Mouse (Mus musculus) kidney, postnatal 0 days (tissue): ENCODE data around the gene Cldn18. TPM values are rescaled to one million over a fixed set of nuclear protein-coding genes. Genes with fewer than 3 reads are reported as not detected.

Experiments used
- ATAC-seq: fragments of 200-750 bp; cut with Nextera tagmentation; replicated peaks from 2 replicates; pipeline ENCODE4 v1.8.0; 2017; ENCODE audit warnings: low read depth, moderate number of reproducible peaks, moderate TSS enrichment, moderate library complexity; ENCODE audit not compliant: low FRiP score
- DNase-seq: peaks from one replicate; pipeline ENCODE4 v3.0.0-alpha.2; 2016; ENCODE audit warnings: low spot score
- H3K27ac ChIP-seq: fragments of 300-500 bp; sonication (generic); 2 replicates; pipeline ENCODE4 v1.5.1; 2014; ENCODE audit warnings: mild to moderate bottlenecking
- H3K27me3 ChIP-seq: fragments of 300-500 bp; sonication (generic); 2 replicates; pipeline ENCODE4 v1.6.1; 2014; ENCODE audit warnings: low read length, mixed read lengths; ENCODE audit not compliant: insufficient read depth
- H3K36me3 ChIP-seq: fragments of 300-500 bp; sonication (generic); 2 replicates; pipeline ENCODE4 v1.6.1; 2014; ENCODE audit warnings: low read length, mixed read lengths; ENCODE audit not compliant: insufficient read depth
- H3K4me1 ChIP-seq: fragments of 300-500 bp; sonication (generic); replicated peaks from 2 replicates; pipeline ENCODE4 v1.6.1; 2014; ENCODE audit warnings: antibody characterized with exemption, low read length, mixed read lengths; ENCODE audit not compliant: insufficient read depth
- H3K4me2 ChIP-seq: fragments of 300-500 bp; sonication (generic); 2 replicates; pipeline ENCODE4 v1.6.1; 2014; ENCODE audit warnings: mild to moderate bottlenecking, low read length, moderate library complexity, mixed read lengths
- H3K4me3 ChIP-seq: fragments of 300-500 bp; sonication (generic); replicated peaks from 2 replicates; pipeline ENCODE4 v1.5.1; 2014; ENCODE audit warnings: low read depth, low read length
- H3K9ac ChIP-seq: fragments of 300-500 bp; sonication (generic); 2 replicates; pipeline ENCODE4 v1.6.1; 2014; ENCODE audit warnings: low read depth, low read length
- H3K9me3 ChIP-seq: fragments of 300-500 bp; sonication (generic); replicated peaks from 2 replicates; pipeline ENCODE4 v1.6.1; 2016; ENCODE audit warnings: low read length, inconsistent platforms, mixed read lengths
- CTCF ChIP-seq: IDR thresholded peaks from 2 replicates; pipeline ENCODE4 v1.5.1; 2016; ENCODE audit warnings: antibody characterized with exemption, low read depth, mild to moderate bottlenecking, moderate library complexity
- WGBS: fragments of 180-500 bp; shearing (Covaris S2); extraction: QIAGEN DNeasy Blood & Tissue Kit; methylation state at CpG from one replicate; pipeline ENCODE4 v1.1.7; 2014; 5-methylcytosine and 5-hydroxymethylcytosine counted together
- polyA plus RNA-seq: library from polyadenylated mRNA; unstranded; fragments of >200 nt; fragmentation: Nextera tagmentation; extraction: Ambion mirVana; gene quantifications from 2 replicates; pipeline ENCODE4 v1.2.1, GENCODE M21; 2015

Gene Cldn18
- polyA plus RNA-seq, 1 experiment from 2014 or later, result not detected

DNA sequence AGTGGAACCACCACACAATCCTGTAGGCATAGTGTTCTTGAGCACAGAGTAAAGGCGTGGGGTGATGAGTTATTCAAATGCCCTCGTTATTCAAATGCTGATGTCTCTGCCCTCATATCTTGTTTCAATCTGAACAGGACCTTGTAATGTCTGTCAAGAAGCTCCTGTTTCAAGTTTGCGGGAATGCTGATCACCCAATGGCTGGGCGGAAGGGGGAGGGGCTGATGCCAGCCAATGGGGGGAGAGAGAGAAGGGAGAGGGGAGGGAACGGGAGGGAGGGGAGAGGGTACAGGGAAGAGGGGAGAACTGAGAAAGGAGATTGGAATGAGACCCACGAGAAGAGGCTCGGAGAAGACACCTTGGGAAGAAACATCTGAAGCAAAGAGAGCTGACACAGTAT is 22.1 kb downstream of the Cldn18 start:
- Histone ChIP-seq H3K27ac (no peak overlapping the region), H3K9me3 (no peaks in the 10 kb centered on the region), H3K4me3 (no peak overlapping the region), H3K36me3 (no peaks in the 10 kb centered on the region), H3K4me2 (no peak overlapping the region), H3K27me3 (no peaks in the 10 kb centered on the region), H3K9ac (no peak overlapping the region), H3K4me1 (no peaks in the 10 kb centered on the region)
- ATAC-seq, result no peak
- no peak for TF ChIP-seq CTCF
- WGBS, result 63% methylated on average over 7 of the region's 7 CpGs
- no peak for DNase-seq

DNA sequence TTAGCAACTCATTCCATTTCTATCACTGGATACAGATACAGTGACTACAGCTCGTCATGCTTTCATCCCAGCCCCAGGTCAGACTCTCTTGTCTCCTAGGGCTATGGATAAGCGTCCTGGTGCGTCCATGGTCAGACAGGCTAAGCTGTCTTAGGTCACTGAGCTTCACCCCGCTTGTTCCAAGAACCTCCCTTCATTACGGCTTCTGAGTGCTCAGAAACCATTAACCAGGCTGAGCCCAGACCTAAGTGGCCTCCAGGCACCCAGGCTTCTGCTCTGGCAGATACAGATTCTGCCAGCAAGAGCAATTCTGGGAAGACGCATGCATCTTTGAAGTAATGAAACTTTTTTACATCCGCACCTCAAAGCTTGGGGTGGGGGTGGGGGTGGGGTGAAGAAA is 26.7 kb downstream of the Cldn18 start:
- 56% methylated on average over 7 of the region's 7 CpGs for WGBS
- H3K27me3 ChIP-seq, result no peaks in the 10 kb centered on the region
- DNase-seq (no peak), ATAC-seq (no peak)
- H3K4me2 ChIP-seq, result no peak overlapping the region
- no peaks in the 10 kb centered on the region for H3K4me1 ChIP-seq
- no peaks in the 10 kb centered on the region for H3K9me3 ChIP-seq
- no peaks in the 10 kb centered on the region for H3K36me3 ChIP-seq
- no peak overlapping the region for H3K4me3 ChIP-seq
- H3K9ac ChIP-seq, result no peak overlapping the region
- no peak for TF ChIP-seq CTCF
- no peak overlapping the region for H3K27ac ChIP-seq

DNA sequence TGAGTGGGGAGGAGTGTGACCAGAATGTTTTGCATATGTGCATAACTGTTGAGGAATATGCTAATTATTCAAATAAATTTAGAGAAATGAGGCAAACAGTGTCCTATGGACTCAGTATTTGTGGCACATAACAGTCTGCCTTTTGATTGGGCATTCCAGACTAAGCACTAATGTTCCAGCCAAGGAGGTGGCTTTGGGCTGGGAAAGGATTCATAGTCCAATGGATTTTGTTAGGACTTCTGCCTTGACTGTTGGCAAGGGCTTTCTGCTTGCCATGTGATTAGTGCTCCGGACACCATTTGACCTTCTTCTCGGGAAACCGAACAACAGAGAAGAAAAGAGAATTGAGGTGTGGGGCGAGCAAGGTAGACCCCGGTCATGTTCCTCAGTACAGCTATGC is 27.3 kb downstream of the Cldn18 start:
- Histone ChIP-seq H3K27ac (no peak overlapping the region), H3K27me3 (no peaks in the 10 kb centered on the region), H3K36me3 (no peaks in the 10 kb centered on the region), H3K9me3 (no peaks in the 10 kb centered on the region), H3K4me3 (no peak overlapping the region), H3K4me2 (no peak overlapping the region), H3K9ac (no peak overlapping the region), H3K4me1 (no peaks in the 10 kb centered on the region)
- ATAC-seq, result no peak
- no peak for DNase-seq
- 92% methylated on average over 5 of the region's 5 CpGs for WGBS
- no peak for TF ChIP-seq CTCF

DNA sequence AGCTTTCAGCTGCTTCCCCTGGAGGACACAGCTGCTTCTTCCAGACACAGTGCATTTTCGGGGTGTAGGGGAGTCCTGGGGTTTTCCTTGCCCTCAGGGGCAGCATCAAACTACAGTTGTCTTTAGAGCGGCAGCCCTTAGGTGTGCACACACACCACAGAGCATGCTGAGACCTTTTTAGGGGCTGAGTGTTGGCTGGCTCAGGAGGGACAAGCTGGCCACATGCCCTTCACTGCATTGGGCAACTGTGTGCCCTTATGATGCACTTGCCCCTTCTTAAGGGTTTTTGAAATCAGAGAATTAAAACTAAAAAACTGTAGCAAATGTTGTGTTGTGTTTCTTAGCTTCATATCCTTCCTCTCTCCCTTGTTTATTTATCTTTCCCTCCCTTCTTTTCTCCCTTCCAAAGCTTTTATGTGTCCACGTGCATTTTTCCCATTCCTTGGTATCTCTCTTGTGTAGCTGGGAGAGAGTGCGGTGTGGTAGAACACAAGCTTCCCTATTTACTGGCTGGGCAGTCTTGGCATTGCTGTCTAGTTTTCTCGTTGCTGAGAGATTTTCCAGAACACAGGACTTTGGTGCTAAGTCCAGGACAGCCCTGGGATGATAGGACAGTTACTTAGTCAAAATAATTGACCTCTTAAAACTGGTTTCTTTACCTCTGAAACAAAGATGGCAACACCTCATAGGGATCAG is 31.4 kb downstream of the Cldn18 start:
- no peak for ATAC-seq
- no peaks in the 10 kb centered on the region for H3K27me3 ChIP-seq
- no peak for TF ChIP-seq CTCF
- no peaks in the 10 kb centered on the region for H3K4me1 ChIP-seq
- no peak for DNase-seq
- H3K9me3 ChIP-seq, result no peaks in the 10 kb centered on the region
- no peak overlapping the region for H3K27ac ChIP-seq
- H3K9ac ChIP-seq, result no peak overlapping the region
- no peak overlapping the region for H3K4me2 ChIP-seq
- no peak overlapping the region for H3K4me3 ChIP-seq
- 62% methylated on average over 5 of the region's 5 CpGs for WGBS
- H3K36me3 ChIP-seq, result no peaks in the 10 kb centered on the region

DNA sequence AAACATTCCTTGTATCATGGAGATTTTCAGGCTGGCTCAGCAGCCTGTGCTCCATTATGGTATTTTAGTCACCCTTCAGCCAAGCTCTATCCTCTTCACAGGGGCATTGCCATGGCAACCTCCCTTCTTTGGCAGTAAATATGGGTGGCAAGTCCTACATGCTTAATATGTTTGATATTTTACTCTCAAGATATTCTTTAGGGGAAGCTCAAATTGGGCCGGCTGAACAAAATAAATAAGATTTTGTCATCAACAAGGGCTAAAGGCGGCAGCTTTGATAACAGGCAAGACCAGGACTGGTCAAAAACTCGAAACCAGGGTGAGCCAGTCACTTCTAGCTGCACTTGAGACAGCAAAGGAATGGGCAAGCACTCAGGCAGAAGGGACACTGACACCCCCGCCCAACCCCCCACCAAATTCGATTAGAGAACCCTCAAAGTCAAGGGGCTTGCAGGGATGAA is 32.0 kb downstream of the Cldn18 start:
- DNase-seq (no peak), ATAC-seq (no peak)
- no peak for TF ChIP-seq CTCF
- Histone ChIP-seq H3K9me3 (no peaks in the 10 kb centered on the region), H3K9ac (no peak overlapping the region), H3K27me3 (no peaks in the 10 kb centered on the region), H3K27ac (no peak overlapping the region), H3K36me3 (no peaks in the 10 kb centered on the region), H3K4me1 (no peaks in the 10 kb centered on the region), H3K4me3 (no peak overlapping the region), H3K4me2 (no peak overlapping the region)
- WGBS, result 79% methylated on average over 5 of the region's 5 CpGs

DNA sequence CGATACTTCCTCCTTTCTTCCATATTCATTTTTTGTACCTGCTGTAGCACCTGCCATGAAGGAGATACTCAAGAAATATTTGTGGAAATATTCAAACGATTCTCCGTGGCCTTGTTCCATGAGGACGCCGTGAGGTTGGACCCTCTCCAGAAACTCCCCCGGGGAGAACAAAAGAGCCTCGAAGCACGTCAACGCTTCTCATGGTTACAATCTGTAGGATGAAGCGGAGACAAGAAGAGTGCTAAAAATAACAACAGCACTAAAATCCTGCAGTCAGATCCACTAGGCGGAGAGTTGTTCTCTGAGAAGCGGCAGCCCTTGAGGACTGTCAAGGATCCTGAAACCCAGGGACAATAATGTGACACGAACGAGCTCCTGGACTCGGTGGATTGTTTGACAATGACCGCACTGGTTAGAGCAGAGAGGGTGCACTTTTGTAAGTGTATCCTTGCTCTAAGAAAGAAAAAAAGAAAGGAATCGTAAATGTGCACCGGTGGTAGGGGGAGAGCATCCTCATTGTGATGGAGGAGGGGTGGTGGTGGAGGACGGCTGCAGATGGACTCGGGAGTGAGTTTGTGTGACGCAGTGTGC is 35.0 kb downstream of the Cldn18 start:
- Histone ChIP-seq H3K4me2 (no peak overlapping the region), H3K27me3 (no peaks in the 10 kb centered on the region), H3K36me3 (no peaks in the 10 kb centered on the region), H3K9ac (no peak overlapping the region), H3K27ac (no peak overlapping the region), H3K4me3 (no peak overlapping the region), H3K9me3 (no peaks in the 10 kb centered on the region), H3K4me1 (no peaks in the 10 kb centered on the region)
- no peak for DNase-seq
- no peak for TF ChIP-seq CTCF
- ATAC-seq, result no peak
- 59% methylated on average over 21 of the region's 21 CpGs for WGBS
